Mouse (Mus musculus) limb, embryonic 11.5 days (tissue): ENCODE data around the gene Grik4. TPM values are rescaled to one million over a fixed set of nuclear protein-coding genes. Genes with fewer than 3 reads are reported as not detected.

Source experiments
- ATAC-seq: fragments of 200-750 bp; cut with Nextera tagmentation; 2 replicates; pipeline ENCODE4 v1.8.0; 2017; ENCODE audit warnings: low read depth; ENCODE audit not compliant: insufficient number of reproducible peaks, low FRiP score, low TSS enrichment
- DNase-seq: peaks from one replicate; pipeline ENCODE4 v3.0.0-alpha.2; 2015; ENCODE audit warnings: low spot score
- H3K27ac ChIP-seq: fragments of 300-500 bp; sonication (generic); replicated peaks from 2 replicates; pipeline ENCODE4 v1.5.1; 2014; ENCODE audit warnings: low read depth, mild to moderate bottlenecking, low read length
- H3K27me3 ChIP-seq: fragments of 300-500 bp; sonication (generic); 2 replicates; pipeline ENCODE4 v1.6.1; 2014; ENCODE audit warnings: mild to moderate bottlenecking, low read length, mixed read lengths; ENCODE audit not compliant: control insufficient read depth, insufficient read depth
- H3K36me3 ChIP-seq: fragments of 300-500 bp; sonication (generic); 2 replicates; pipeline ENCODE4 v1.6.1; 2014; ENCODE audit warnings: mild to moderate bottlenecking, low read length, moderate library complexity, mixed read lengths; ENCODE audit not compliant: control insufficient read depth, insufficient read depth
- H3K4me1 ChIP-seq: fragments of 300-500 bp; sonication (generic); 2 replicates; pipeline ENCODE4 v1.6.1; 2014; ENCODE audit warnings: low read length, mixed read lengths; ENCODE audit not compliant: control insufficient read depth, insufficient read depth
- H3K4me2 ChIP-seq: fragments of 300-500 bp; sonication (generic); 2 replicates; pipeline ENCODE4 v1.6.1; 2014; ENCODE audit warnings: low read depth, mild to moderate bottlenecking, moderate library complexity; ENCODE audit not compliant: severe bottlenecking
- H3K4me3 ChIP-seq: fragments of 300-500 bp; sonication (generic); 2 replicates; pipeline ENCODE4 v1.5.1; 2014; ENCODE audit warnings: low read depth, low read length
- H3K9ac ChIP-seq: fragments of 300-500 bp; sonication (generic); 2 replicates; pipeline ENCODE4 v1.6.1; 2014; ENCODE audit warnings: mild to moderate bottlenecking, low read length
- H3K9me3 ChIP-seq: fragments of 300-500 bp; sonication (generic); 2 replicates; pipeline ENCODE4 v1.6.1; 2016; ENCODE audit warnings: low read length; ENCODE audit not compliant: control insufficient read depth
- WGBS: fragments of 180-500 bp; shearing (Covaris S2); extraction: QIAGEN DNeasy Blood & Tissue Kit; methylation state at CpG from one replicate; pipeline ENCODE4 v1.1.7; 2014; 5-methylcytosine and 5-hydroxymethylcytosine counted together
- polyA plus RNA-seq: library from polyadenylated mRNA; unstranded; fragments of >200 nt; fragmentation: Nextera tagmentation; extraction: Ambion mirVana; gene quantifications from 2 replicates; pipeline ENCODE4 v1.2.1, GENCODE M21; 2014

Gene Grik4
- polyA plus RNA-seq, 1 experiment from 2014 or later: 1.1 TPM

DNA sequence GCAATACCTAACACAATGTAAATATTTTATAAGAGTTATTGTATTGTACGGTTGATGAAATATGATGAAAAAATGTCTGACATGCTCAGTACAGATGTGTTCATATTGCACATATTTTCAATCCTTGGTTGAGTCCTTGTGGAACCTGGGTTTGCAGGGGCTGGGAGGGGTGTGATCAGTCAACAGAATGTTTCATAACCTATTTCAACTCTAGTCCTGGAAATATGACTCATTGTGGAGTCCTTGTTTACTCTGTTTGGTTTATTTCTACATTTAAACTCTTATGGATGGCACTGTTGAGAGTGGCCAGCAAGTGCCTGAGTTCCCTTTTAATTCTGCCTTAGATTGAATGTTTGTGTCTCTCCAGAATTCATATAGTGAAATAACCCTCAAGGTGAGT is 459.6 kb downstream of the Grik4 start:
- H3K27me3 ChIP-seq: no peaks in the 10 kb centered on the region
- H3K4me2 ChIP-seq: no peak overlapping the region
- no peak overlapping the region for H3K9ac ChIP-seq
- DNase-seq: no peak
- WGBS: 92% methylated on average over 1 of the region's 1 CpGs
- H3K9me3 ChIP-seq: no peaks in the 10 kb centered on the region
- no peaks in the 10 kb centered on the region for H3K36me3 ChIP-seq
- no peaks in the 10 kb centered on the region for H3K4me1 ChIP-seq
- H3K27ac ChIP-seq: no peak overlapping the region
- H3K4me3 ChIP-seq: no peak overlapping the region
- no peak for ATAC-seq

DNA sequence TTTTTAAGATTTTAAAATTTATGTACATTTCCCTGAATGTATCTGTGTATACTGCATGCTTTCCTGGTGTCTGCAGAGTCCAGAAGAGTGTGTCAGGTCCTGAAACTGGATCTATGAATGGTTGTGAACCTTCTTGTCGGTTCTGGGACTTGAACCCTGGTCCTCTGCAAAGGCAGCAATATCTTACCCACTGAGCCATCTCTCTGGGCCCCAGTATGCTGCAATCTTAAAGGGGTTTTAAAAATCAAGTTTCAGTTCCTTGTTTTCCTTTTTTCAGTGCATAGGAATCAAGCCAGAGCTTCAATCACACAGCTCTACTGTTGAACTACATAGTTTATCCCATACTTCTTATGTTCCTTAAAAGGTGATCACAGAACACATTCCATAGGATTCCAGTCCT is 461.3 kb downstream of the Grik4 start:
- no peak for ATAC-seq
- Histone ChIP-seq H3K36me3 (no peaks in the 10 kb centered on the region), H3K4me1 (no peaks in the 10 kb centered on the region), H3K27ac (no peak overlapping the region), H3K4me2 (no peak overlapping the region), H3K27me3 (no peaks in the 10 kb centered on the region), H3K9me3 (no peaks in the 10 kb centered on the region), H3K9ac (no peak overlapping the region), H3K4me3 (no peak overlapping the region)
- no peak for DNase-seq
- 79% methylated on average over 1 of the region's 1 CpGs for whole genome bisulfite sequencing

GRCm38 (mm10) chr9:42476166-42476565 is 468.1 kb downstream of the Grik4 start:
- Histone ChIP-seq H3K9ac (no peak overlapping the region), H3K4me3 (no peak overlapping the region), H3K4me2 (no peak overlapping the region), H3K27me3 (no peaks in the 10 kb centered on the region), H3K27ac (no peak overlapping the region), H3K36me3 (no peaks in the 10 kb centered on the region), H3K9me3 (no peaks in the 10 kb centered on the region), H3K4me1 (peaks cover 3% of the 10 kb centered on the region)
- 84% methylated on average over 4 of the region's 4 CpGs for WGBS
- DNase-seq (no peak), ATAC-seq (no peak)

GRCm38 (mm10) chr9:42474244-42474643 is 470.0 kb downstream of the Grik4 start:
- H3K36me3 ChIP-seq: no peaks in the 10 kb centered on the region
- no peak for ATAC-seq
- H3K4me2 ChIP-seq: no peak overlapping the region
- H3K4me1 ChIP-seq: peaks cover 6% of the 10 kb centered on the region
- H3K27ac ChIP-seq: no peak overlapping the region
- H3K4me3 ChIP-seq: no peak overlapping the region
- no peak overlapping the region for H3K9ac ChIP-seq
- H3K9me3 ChIP-seq: no peaks in the 10 kb centered on the region
- H3K27me3 ChIP-seq: no peaks in the 10 kb centered on the region
- 82% methylated on average over 8 of the region's 8 CpGs for WGBS
- DNase-seq: no peak

DNA sequence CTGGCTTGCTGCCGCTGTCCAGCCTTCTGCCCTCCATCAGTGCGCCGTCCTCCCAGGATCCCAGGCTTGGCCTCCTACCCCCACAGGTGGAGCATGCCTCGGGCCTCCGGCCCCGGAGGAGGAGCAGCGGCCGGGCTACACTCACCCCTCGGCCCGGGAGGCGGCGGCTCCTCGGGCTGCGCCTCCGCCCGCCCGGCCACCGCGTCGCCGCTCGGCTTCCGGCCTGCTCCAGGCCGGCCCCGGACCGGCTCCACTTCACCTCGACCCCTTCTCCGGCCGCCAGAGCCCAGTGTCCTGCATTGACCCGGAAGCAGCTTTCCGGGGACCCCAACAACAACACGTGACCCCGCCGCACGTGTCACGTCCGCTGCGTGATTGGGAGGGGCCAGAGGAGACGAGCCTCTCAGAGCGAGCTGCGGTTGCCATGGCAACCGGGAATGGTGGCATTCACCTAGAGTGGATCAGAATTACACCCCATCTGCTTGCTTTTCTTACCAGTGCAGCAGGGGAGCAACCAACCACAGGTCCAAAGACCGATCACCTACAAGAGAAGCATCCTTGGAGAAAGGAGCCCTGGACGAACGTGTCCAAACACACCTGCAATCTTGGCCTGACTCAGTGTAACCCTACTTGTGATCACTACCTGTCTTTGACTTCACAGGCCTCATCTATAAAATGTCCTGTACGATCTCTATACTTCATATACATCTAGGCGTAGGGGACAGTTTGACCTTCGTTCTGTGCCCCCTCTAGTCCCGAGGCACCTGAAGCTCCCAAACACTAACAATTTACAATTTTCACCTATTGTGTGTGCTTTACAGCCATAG is 472.2 kb downstream of the Grik4 start:
- peak; percentile 95 for DNase-seq
- Histone ChIP-seq H3K9ac (peak overlapping the region; percentile 88), H3K36me3 (no peaks in the 10 kb centered on the region), H3K4me3 (peak overlapping the region; percentile 87), H3K4me1 (peaks cover 6% of the 10 kb centered on the region), H3K27me3 (no peaks in the 10 kb centered on the region), H3K4me2 (peak overlapping the region; percentile 77), H3K27ac (no peak overlapping the region), H3K9me3 (no peaks in the 10 kb centered on the region)
- ATAC-seq: peak; percentile 92
- WGBS: 6% methylated on average over 45 of the region's 49 CpGs

DNA sequence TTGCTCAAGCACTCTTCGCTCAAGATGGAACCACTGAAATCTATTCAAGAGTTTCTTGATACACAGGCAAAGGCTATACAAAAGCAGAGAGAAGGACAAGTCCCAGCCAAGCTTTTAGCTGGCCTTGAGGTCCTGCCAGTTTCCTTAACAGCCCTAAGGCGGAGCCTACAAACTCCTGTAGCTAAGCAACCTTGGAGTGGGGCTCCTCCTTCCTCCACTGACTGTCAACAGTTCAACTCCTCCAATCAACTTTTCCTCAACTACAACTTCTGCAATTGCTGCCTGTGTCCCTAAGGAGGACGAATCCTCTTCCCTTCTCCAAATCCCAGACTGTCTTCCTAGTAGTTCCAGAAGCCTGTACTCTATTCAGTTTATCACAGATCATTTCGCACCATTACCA is 473.1 kb downstream of the Grik4 start:
- H3K27me3 ChIP-seq: no peaks in the 10 kb centered on the region
- no peaks in the 10 kb centered on the region for H3K36me3 ChIP-seq
- no peak overlapping the region for H3K27ac ChIP-seq
- peaks cover 6% of the 10 kb centered on the region for H3K4me1 ChIP-seq
- H3K4me2 ChIP-seq: peak overlapping the region; percentile 77
- H3K4me3 ChIP-seq: peak overlapping the region; percentile 87
- 57% methylated on average over 4 of the region's 4 CpGs for WGBS
- no peak for DNase-seq
- no peaks in the 10 kb centered on the region for H3K9me3 ChIP-seq
- H3K9ac ChIP-seq: peak overlapping the region; percentile 88
- no peak for ATAC-seq

- Histone ChIP-seq H3K27ac (no peak overlapping the region), H3K4me2 (no peak overlapping the region), H3K4me1 (peaks cover 6% of the 10 kb centered on the region), H3K27me3 (no peaks in the 10 kb centered on the region), H3K9ac (no peak overlapping the region), H3K4me3 (no peak overlapping the region), H3K36me3 (no peaks in the 10 kb centered on the region), H3K9me3 (no peaks in the 10 kb centered on the region)
- 94% methylated on average over 15 of the region's 15 CpGs for WGBS
- DNase-seq (no peak), ATAC-seq (no peak)
Observed at GRCm38 (mm10) chr9:42469323-42469722, 475.0 kb downstream of the Grik4 start.

- Histone ChIP-seq H3K27ac (no peak overlapping the region), H3K4me2 (no peak overlapping the region), H3K36me3 (no peaks in the 10 kb centered on the region), H3K9ac (no peak overlapping the region), H3K9me3 (no peaks in the 10 kb centered on the region), H3K4me3 (no peak overlapping the region), H3K27me3 (no peaks in the 10 kb centered on the region), H3K4me1 (peaks cover 6% of the 10 kb centered on the region)
- DNase-seq (no peak), ATAC-seq (no peak)
- WGBS: 86% methylated on average over 5 of the region's 5 CpGs
Observed at GRCm38 (mm10) chr9:42468360-42468759, 475.9 kb downstream of the Grik4 start.
